Mouse (Mus musculus) liver, postnatal 0 days (tissue): Measurements from ENCODE around the gene Rbfox2.

Experiments used
- CTCF ChIP-seq: sonication (generic); IDR thresholded peaks from 2 replicates; pipeline ENCODE4 v1.5.1; 2016; ENCODE audit warnings: antibody characterized with exemption, low read depth
- EP300 ChIP-seq: IDR thresholded peaks from 2 replicates; pipeline ENCODE4 v1.6.1; 2016; ENCODE audit warnings: antibody characterized with exemption, low read depth, mild to moderate bottlenecking

DNA sequence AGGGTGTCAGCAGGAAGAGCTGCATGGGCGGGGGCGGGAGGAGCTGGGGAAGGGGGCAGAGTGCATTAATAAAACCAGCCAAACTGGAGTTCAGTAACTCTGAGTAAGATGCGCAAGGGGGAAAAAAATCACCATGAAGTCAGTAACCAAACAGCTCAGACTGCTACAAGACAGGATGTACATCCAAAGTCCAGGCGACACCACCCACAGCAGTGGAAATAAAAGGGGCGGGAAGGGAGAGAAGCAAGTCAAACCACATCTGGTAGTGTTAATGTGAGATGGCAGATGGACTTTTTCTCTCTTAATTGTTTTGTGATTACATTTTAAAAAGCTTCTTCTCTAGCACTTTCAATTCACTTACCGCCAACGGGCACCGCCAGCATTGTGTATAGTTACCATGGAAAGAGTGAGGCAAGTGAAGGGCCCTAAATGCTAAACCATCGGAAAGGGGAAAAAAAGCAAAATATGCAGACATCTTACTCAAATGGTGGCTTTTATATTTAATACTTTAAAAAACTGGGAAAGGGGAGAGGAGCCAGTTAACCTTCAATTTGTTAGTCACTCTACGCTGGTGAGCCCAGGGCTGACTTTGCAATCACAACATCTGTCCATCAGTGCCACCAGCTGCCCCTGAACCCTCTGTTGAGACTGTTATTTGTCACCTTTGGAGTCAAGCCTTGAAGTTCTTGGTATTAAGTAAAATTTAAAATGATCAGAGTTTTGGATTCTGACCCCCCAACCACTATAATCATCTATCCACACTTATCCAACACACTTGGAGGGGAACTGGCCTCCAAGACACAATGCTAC is 202.2 kb downstream of the Rbfox2 start:
- TF ChIP-seq CTCF (no peak), EP300 (no peak)
